Mouse (Mus musculus) limb, embryonic 13.5 days (tissue): Measurements from ENCODE around the gene Hrh1. TPM values are rescaled to one million over a fixed set of nuclear protein-coding genes. Genes with fewer than 3 reads are reported as not detected.

Experiments used
- ATAC-seq: fragments of 200-750 bp; cut with Nextera tagmentation; 2 replicates; pipeline ENCODE4 v1.8.0; 2017; ENCODE audit warnings: low read depth, moderate number of reproducible peaks, moderate TSS enrichment; ENCODE audit not compliant: low FRiP score
- H3K27ac ChIP-seq: fragments of 300-500 bp; sonication (generic); 2 replicates; pipeline ENCODE4 v1.5.1; 2015; ENCODE audit warnings: inconsistent platforms, mild to moderate bottlenecking, moderate library complexity
- H3K27me3 ChIP-seq: fragments of 300-500 bp; sonication (generic); 2 replicates; pipeline ENCODE4 v1.6.1; 2015; ENCODE audit warnings: mild to moderate bottlenecking, inconsistent platforms
- H3K36me3 ChIP-seq: fragments of 300-500 bp; sonication (generic); 2 replicates; pipeline ENCODE4 v1.6.1; 2015; ENCODE audit warnings: inconsistent platforms, mild to moderate bottlenecking, moderate library complexity
- H3K4me1 ChIP-seq: fragments of 300-500 bp; sonication (generic); 2 replicates; pipeline ENCODE4 v1.6.1; 2015; ENCODE audit warnings: inconsistent platforms
- H3K4me2 ChIP-seq: fragments of 300-500 bp; sonication (generic); replicated peaks from 2 replicates; pipeline ENCODE4 v1.6.1; 2015; ENCODE audit warnings: inconsistent platforms, mild to moderate bottlenecking, moderate library complexity
- H3K4me3 ChIP-seq: fragments of 300-500 bp; sonication (generic); 2 replicates; pipeline ENCODE4 v1.5.1; 2015; ENCODE audit warnings: moderate library complexity, mild to moderate bottlenecking, inconsistent platforms
- H3K9ac ChIP-seq: fragments of 300-500 bp; sonication (generic); 2 replicates; pipeline ENCODE4 v1.6.1; 2015; ENCODE audit warnings: mild to moderate bottlenecking, inconsistent platforms
- H3K9me3 ChIP-seq: fragments of 300-500 bp; sonication (generic); 2 replicates; pipeline ENCODE4 v1.6.1; 2016; ENCODE audit warnings: inconsistent platforms
- WGBS: fragments of 180-500 bp; shearing (Covaris S2); methylation state at CpG from one replicate; pipeline ENCODE4 v1.1.7; 2015; 5-methylcytosine and 5-hydroxymethylcytosine counted together
- polyA plus RNA-seq: library from polyadenylated mRNA; unstranded; fragments of >200 nt; fragmentation: Nextera tagmentation; extraction: Ambion mirVana; gene quantifications from 2 replicates; pipeline ENCODE4 v1.2.1, GENCODE M21; 2015

The Hrh1 gene
- polyA plus RNA-seq, 1 experiment from 2014 or later: 0.27 TPM

- ATAC-seq: no peak
- H3K9me3 ChIP-seq: no peaks in the 10 kb centered on the region; the same call in 1 of the 2 replicates
- no peak overlapping the region for H3K9ac ChIP-seq
- WGBS: 45% methylated on average over 17 of the region's 17 CpGs
- H3K4me3 ChIP-seq: no peak overlapping the region
- no peak overlapping the region for H3K4me2 ChIP-seq
- H3K27me3 ChIP-seq: peaks cover 31% of the 10 kb centered on the region
- no peak overlapping the region for H3K27ac ChIP-seq
- H3K4me1 ChIP-seq: peaks cover 15% of the 10 kb centered on the region
- no peaks in the 10 kb centered on the region for H3K36me3 ChIP-seq
These were observed 10.5 kb downstream of the Hrh1 start for GRCm38 (mm10) chr6:114408278-114408677.

GRCm38 (mm10) chr6:114411913-114412312 lies 14.2 kb downstream of the Hrh1 start:
- H3K27ac ChIP-seq: no peak overlapping the region
- 43% methylated on average over 8 of the region's 8 CpGs for WGBS
- no peaks in the 10 kb centered on the region; the same call in 1 of the 2 replicates for H3K9me3 ChIP-seq
- no peak overlapping the region for H3K4me2 ChIP-seq
- no peak overlapping the region for H3K9ac ChIP-seq
- no peaks in the 10 kb centered on the region for H3K4me1 ChIP-seq
- H3K4me3 ChIP-seq: no peak overlapping the region
- H3K36me3 ChIP-seq: no peaks in the 10 kb centered on the region
- no peak for ATAC-seq
- H3K27me3 ChIP-seq: peaks cover 26% of the 10 kb centered on the region

GRCm38 (mm10) chr6:114414510-114414909 lies 16.8 kb downstream of the Hrh1 start:
- H3K27me3 ChIP-seq: peaks cover 10% of the 10 kb centered on the region; the same call in 1 of the 2 replicates
- H3K4me1 ChIP-seq: no peaks in the 10 kb centered on the region
- H3K4me2 ChIP-seq: no peak overlapping the region
- no peak for ATAC-seq
- no peak overlapping the region for H3K27ac ChIP-seq
- no peak overlapping the region for H3K9ac ChIP-seq
- H3K36me3 ChIP-seq: no peaks in the 10 kb centered on the region
- H3K9me3 ChIP-seq: no peaks in the 10 kb centered on the region
- no peak overlapping the region for H3K4me3 ChIP-seq
- 51% methylated on average over 8 of the region's 8 CpGs for WGBS

- WGBS: 65% methylated on average over 2 of the region's 2 CpGs
- no peak overlapping the region for H3K4me2 ChIP-seq
- H3K4me1 ChIP-seq: no peaks in the 10 kb centered on the region
- H3K27me3 ChIP-seq: peaks cover 5% of the 10 kb centered on the region; the same call in 1 of the 2 replicates
- H3K36me3 ChIP-seq: no peaks in the 10 kb centered on the region
- no peak for ATAC-seq
- no peak overlapping the region for H3K27ac ChIP-seq
- no peaks in the 10 kb centered on the region for H3K9me3 ChIP-seq
- H3K9ac ChIP-seq: no peak overlapping the region
- no peak overlapping the region for H3K4me3 ChIP-seq
These were observed 20.3 kb downstream of the Hrh1 start for GRCm38 (mm10) chr6:114418037-114418436.

GRCm38 (mm10) chr6:114421061-114421460 lies 23.3 kb downstream of the Hrh1 start:
- Histone ChIP-seq H3K27ac (no peak overlapping the region), H3K27me3 (peaks cover 9% of the 10 kb centered on the region; the same call in 1 of the 2 replicates), H3K4me3 (no peak overlapping the region), H3K36me3 (no peaks in the 10 kb centered on the region), H3K4me1 (no peaks in the 10 kb centered on the region), H3K9me3 (no peaks in the 10 kb centered on the region), H3K9ac (no peak overlapping the region), H3K4me2 (no peak overlapping the region)
- no peak for ATAC-seq

- Histone ChIP-seq H3K9me3 (no peaks in the 10 kb centered on the region), H3K27ac (no peak overlapping the region), H3K27me3 (peaks cover 9% of the 10 kb centered on the region; the same call in 1 of the 2 replicates), H3K4me1 (no peaks in the 10 kb centered on the region), H3K4me2 (no peak overlapping the region), H3K9ac (no peak overlapping the region), H3K4me3 (no peak overlapping the region), H3K36me3 (no peaks in the 10 kb centered on the region)
- WGBS: 74% methylated on average over 9 of the region's 9 CpGs
- ATAC-seq: no peak
These were observed 25.4 kb downstream of the Hrh1 start for GRCm38 (mm10) chr6:114423051-114423676.

- WGBS: 48% methylated on average over 5 of the region's 5 CpGs
- Histone ChIP-seq H3K9ac (no peak overlapping the region), H3K4me1 (no peaks in the 10 kb centered on the region), H3K4me2 (no peak overlapping the region), H3K27me3 (peaks cover 7% of the 10 kb centered on the region; the same call in 1 of the 2 replicates), H3K27ac (no peak overlapping the region), H3K36me3 (no peaks in the 10 kb centered on the region), H3K9me3 (no peaks in the 10 kb centered on the region), H3K4me3 (no peak overlapping the region)
- ATAC-seq: no peak
These were observed 27.6 kb downstream of the Hrh1 start for GRCm38 (mm10) chr6:114425343-114425742.

GRCm38 (mm10) chr6:114427641-114428040 lies 29.9 kb downstream of the Hrh1 start:
- no peak overlapping the region for H3K9ac ChIP-seq
- H3K27me3 ChIP-seq: peaks cover 5% of the 10 kb centered on the region; the same call in 1 of the 2 replicates
- no peaks in the 10 kb centered on the region for H3K36me3 ChIP-seq
- no peaks in the 10 kb centered on the region for H3K9me3 ChIP-seq
- H3K4me3 ChIP-seq: no peak overlapping the region
- WGBS: 90% methylated on average over 13 of the region's 13 CpGs
- H3K4me1 ChIP-seq: peaks cover 4% of the 10 kb centered on the region
- no peak overlapping the region for H3K27ac ChIP-seq
- no peak for ATAC-seq
- no peak overlapping the region for H3K4me2 ChIP-seq

- no peaks in the 10 kb centered on the region for H3K36me3 ChIP-seq
- H3K4me3 ChIP-seq: no peak overlapping the region
- no peak for ATAC-seq
- peaks cover 13% of the 10 kb centered on the region for H3K4me1 ChIP-seq
- no peaks in the 10 kb centered on the region for H3K9me3 ChIP-seq
- WGBS: 74% methylated on average over 16 of the region's 16 CpGs
- no peaks in the 10 kb centered on the region; the same call in 1 of the 2 replicates for H3K27me3 ChIP-seq
- H3K4me2 ChIP-seq: no peak overlapping the region
- H3K9ac ChIP-seq: no peak overlapping the region
- no peak overlapping the region for H3K27ac ChIP-seq
These were observed 31.1 kb downstream of the Hrh1 start for GRCm38 (mm10) chr6:114428831-114429230.

GRCm38 (mm10) chr6:114432591-114432990 lies 34.9 kb downstream of the Hrh1 start:
- no peak for ATAC-seq
- Histone ChIP-seq H3K9ac (no peak overlapping the region), H3K4me2 (no peak overlapping the region), H3K4me3 (no peak overlapping the region), H3K36me3 (no peaks in the 10 kb centered on the region), H3K27ac (no peak overlapping the region), H3K27me3 (peaks cover 3% of the 10 kb centered on the region; the same call in 1 of the 2 replicates), H3K4me1 (peaks cover 18% of the 10 kb centered on the region), H3K9me3 (no peaks in the 10 kb centered on the region)
- WGBS: 35% methylated on average over 3 of the region's 3 CpGs

GRCm38 (mm10) chr6:114434524-114434923 lies 36.8 kb downstream of the Hrh1 start:
- H3K4me3 ChIP-seq: no peak overlapping the region
- H3K27ac ChIP-seq: no peak overlapping the region
- no peak overlapping the region for H3K9ac ChIP-seq
- peaks cover 3% of the 10 kb centered on the region; the same call in 1 of the 2 replicates for H3K27me3 ChIP-seq
- no peak for ATAC-seq
- peaks cover 18% of the 10 kb centered on the region for H3K4me1 ChIP-seq
- peaks cover 2% of the 10 kb centered on the region; the same call in 1 of the 2 replicates for H3K9me3 ChIP-seq
- H3K4me2 ChIP-seq: no peak overlapping the region
- WGBS: 87% methylated on average over 5 of the region's 5 CpGs
- H3K36me3 ChIP-seq: no peaks in the 10 kb centered on the region

- no peak overlapping the region for H3K4me3 ChIP-seq
- no peaks in the 10 kb centered on the region for H3K4me1 ChIP-seq
- no peak overlapping the region for H3K4me2 ChIP-seq
- no peak overlapping the region for H3K27ac ChIP-seq
- 61% methylated on average over 2 of the region's 2 CpGs for WGBS
- ATAC-seq: no peak
- peaks cover 11% of the 10 kb centered on the region for H3K9me3 ChIP-seq
- no peak overlapping the region for H3K9ac ChIP-seq
- H3K27me3 ChIP-seq: no peaks in the 10 kb centered on the region
- no peaks in the 10 kb centered on the region for H3K36me3 ChIP-seq
These were observed 42.6 kb downstream of the Hrh1 start for GRCm38 (mm10) chr6:114440302-114440701.
